Mouse (Mus musculus): ENCODE data around the gene Iqch. TPM values are rescaled to one million over a fixed set of nuclear protein-coding genes. Genes with fewer than 3 reads are reported as not detected.

The Iqch gene
- 0.04 and 0.09 TPM in 2 replicates for polyA plus RNA-seq (2015; fragmentation: Nextera tagmentation; extraction: Ambion mirVana)

DNA sequence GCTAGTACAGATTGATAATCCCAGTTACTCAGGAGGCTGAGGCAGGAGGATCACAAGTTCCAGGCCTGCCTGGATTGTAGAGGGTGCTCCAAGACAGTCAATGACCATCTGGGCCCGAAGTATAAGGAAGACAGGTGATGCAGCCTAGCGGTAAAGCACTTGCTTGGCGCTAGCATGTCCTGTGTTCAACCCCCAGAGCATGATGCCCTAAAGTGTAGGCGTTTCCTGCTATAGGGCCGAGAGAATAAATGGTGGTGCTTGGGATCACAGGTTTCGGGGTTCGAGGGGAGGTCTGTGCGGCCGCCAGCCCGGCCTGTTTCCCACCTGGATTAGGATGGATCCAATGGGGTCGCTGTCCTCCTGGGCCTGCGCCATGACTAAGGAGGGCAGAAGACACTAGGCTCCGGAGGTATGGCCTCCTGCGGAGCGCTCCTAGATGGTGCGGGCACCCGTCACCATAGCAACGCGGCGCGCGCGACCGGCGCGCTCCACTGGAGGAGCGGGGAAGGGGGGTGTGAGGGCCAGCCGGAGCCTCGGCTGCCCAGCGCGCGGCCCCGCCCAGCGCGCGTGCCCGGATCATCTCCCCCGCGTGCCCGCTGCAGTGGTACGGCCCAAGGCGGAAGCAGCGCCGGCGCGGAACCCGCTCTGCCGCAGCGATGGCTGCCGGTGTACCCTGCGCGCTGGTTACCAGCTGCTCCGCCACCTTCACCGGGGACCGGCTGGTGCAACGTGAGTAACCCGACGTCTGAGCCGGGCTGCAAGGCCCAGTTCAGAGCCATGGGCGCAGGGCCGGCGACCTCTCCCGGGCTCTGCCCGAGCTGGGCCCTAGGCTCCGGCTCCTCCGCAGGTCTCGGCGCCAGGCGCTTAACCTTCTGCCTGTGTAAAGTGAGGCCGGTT is at the start of gene Iqch, which contains the start of gene Aagab:
TSS of gene Iqch (minus strand) at position 451 of the 897 bp plus-strand sequence.
TSS of gene Aagab (plus strand) at position 618 of the 897 bp plus-strand sequence.
- peaks cover 18% of the 10 kb centered on the region for H3K4me1 ChIP-seq (replicated peaks)
- peak; percentile 96 for ATAC-seq (replicated peaks; ENCODE audit: insufficient number of reproducible peaks, insufficient read depth, low FRiP score, low read depth)
- H3K36me3 ChIP-seq, result no peaks in the 10 kb centered on the region
- H3K9ac ChIP-seq, result peak within 1 kb of the TSS; percentile 74
- peak within 1 kb of the TSS; percentile 85 for H3K4me3 ChIP-seq
- H3K27ac ChIP-seq, result peak within 1 kb of the TSS; percentile 65
- no peaks in the 10 kb centered on the region for H3K9me3 ChIP-seq (replicated peaks)
- H3K4me2 ChIP-seq, result peak within 1 kb of the TSS; percentile 69
- WGBS, result 2% methylated on average over 69 of the region's 70 CpGs
- no peaks in the 10 kb centered on the region for H3K27me3 ChIP-seq

DNA sequence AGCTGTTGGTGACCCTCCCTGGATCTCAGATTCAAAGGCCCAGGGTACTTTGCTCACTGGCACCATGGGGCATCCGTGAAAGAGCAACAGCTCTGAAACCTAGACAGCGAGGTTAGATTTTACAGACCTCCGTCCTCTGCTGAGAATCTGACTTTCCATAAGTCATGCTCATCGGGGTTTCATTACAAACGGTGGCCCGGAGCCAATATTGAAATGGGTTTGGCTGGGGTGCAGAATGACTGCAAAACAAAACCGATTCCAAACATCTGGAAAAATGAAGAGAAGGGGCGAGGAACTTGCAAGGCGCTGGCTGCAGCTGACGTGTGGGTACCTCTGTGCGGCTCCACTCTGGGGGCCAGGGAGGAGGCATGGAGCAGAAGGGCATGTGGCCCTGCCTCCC is 49.3 kb upstream of the Iqch start:
- Histone ChIP-seq H3K36me3 (peaks cover 32% of the 10 kb centered on the region), H3K27ac (peak overlapping the region; percentile 35), H3K4me3 (no peak overlapping the region), H3K9me3 (replicated peaks) (no peaks in the 10 kb centered on the region), H3K4me1 (replicated peaks) (peaks cover 61% of the 10 kb centered on the region), H3K4me2 (no peak overlapping the region), H3K9ac (no peak overlapping the region), H3K27me3 (no peaks in the 10 kb centered on the region)
- no peak for ATAC-seq (replicated peaks; ENCODE audit: insufficient number of reproducible peaks, insufficient read depth, low FRiP score, low read depth)
- 69% methylated on average over 11 of the region's 11 CpGs for WGBS

DNA sequence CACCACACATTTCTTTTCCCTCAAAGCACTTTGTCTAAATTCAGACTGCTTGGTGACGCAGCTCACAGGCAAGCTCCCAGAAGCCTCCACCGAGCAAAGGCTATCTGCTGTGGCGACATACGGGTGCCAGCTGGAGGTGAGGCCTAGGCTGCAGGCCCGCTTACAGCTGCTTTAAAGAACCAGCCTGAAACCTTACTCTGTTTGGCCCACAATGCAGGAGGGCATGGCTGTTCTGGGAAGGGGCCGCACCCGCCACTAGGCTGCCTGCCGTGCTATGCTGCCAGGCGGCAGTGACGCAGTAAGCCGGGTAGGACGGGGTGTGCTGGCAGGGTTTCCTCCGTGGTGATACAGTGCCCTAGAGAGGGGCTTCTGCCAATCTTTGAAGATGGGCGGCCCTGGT is 48.6 kb upstream of the Iqch start:
- Histone ChIP-seq H3K4me1 (replicated peaks) (peaks cover 54% of the 10 kb centered on the region), H3K4me3 (no peak overlapping the region), H3K27me3 (no peaks in the 10 kb centered on the region), H3K36me3 (peaks cover 32% of the 10 kb centered on the region), H3K9ac (no peak overlapping the region), H3K4me2 (no peak overlapping the region), H3K9me3 (replicated peaks) (no peaks in the 10 kb centered on the region), H3K27ac (peak overlapping the region; percentile 35)
- WGBS, result 71% methylated on average over 14 of the region's 14 CpGs
- ATAC-seq (replicated peaks; ENCODE audit: insufficient number of reproducible peaks, insufficient read depth, low FRiP score, low read depth), result no peak

DNA sequence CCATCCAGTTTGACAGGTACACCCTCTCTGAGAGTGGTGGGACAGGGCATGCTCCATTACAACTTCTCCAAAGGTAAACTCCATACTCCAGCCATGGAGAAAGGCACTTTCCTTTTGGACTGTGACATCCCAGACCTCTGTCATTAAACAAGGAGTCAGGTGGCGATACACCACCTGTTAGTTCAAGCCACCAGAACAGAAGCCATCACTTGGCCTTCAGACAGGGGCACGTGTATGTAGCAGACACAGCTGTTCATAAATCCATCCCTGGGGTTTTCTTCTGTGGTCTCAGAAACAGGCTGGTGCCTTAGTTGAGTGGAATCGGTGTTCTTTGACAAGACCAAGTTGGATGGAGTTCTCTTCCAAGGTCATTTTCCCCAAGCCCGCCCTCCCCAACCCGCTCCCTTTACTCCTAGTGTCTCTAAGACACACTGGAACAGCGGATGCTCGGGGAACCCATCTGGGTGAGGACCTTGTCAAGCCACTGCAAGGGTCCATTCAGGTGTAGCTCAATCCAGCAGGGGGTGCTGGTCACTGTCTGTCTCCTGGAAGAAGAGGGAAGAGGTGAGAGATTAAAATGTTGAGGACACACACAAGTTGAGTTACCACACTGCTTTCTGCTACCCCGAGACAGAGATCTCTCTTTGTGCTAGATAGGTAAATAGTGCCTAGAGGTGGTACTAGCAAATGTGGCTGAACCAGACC is 47.7 kb upstream of the Iqch start:
- ATAC-seq (replicated peaks; ENCODE audit: insufficient number of reproducible peaks, insufficient read depth, low FRiP score, low read depth), result no peak
- Histone ChIP-seq H3K36me3 (peaks cover 32% of the 10 kb centered on the region), H3K27me3 (no peaks in the 10 kb centered on the region), H3K4me2 (no peak overlapping the region), H3K4me1 (replicated peaks) (peaks cover 45% of the 10 kb centered on the region), H3K9ac (no peak overlapping the region), H3K4me3 (no peak overlapping the region), H3K27ac (no peak overlapping the region), H3K9me3 (replicated peaks) (no peaks in the 10 kb centered on the region)
- WGBS, result 81% methylated on average over 8 of the region's 8 CpGs

DNA sequence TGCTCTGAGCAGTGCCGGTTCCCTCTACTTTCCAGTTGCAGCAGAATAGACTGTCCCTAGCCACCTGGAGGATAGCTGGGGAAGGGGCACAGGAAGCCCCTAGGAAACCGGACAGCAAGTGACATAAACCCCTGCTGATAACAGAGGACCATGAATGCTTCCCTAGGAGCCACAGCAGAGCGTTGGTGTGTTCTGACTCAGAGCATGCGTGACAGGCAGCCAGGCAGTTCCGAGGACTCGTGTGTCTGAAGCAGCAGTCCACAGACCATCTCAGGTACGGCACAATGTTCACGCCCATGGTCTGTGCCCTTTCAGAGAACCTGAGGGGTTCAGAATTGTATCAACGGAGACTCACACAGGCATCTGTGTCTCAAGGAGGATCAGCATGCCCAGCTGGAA is 46.2 kb upstream of the Iqch start:
- peaks cover 30% of the 10 kb centered on the region for H3K4me1 ChIP-seq (replicated peaks)
- no peak overlapping the region for H3K4me2 ChIP-seq
- no peak for ATAC-seq (replicated peaks; ENCODE audit: insufficient number of reproducible peaks, insufficient read depth, low FRiP score, low read depth)
- H3K27ac ChIP-seq, result no peak overlapping the region
- H3K9me3 ChIP-seq (replicated peaks), result no peaks in the 10 kb centered on the region
- H3K9ac ChIP-seq, result no peak overlapping the region
- no peaks in the 10 kb centered on the region for H3K27me3 ChIP-seq
- H3K36me3 ChIP-seq, result peaks cover 38% of the 10 kb centered on the region
- 76% methylated on average over 9 of the region's 9 CpGs for WGBS
- no peak overlapping the region for H3K4me3 ChIP-seq

DNA sequence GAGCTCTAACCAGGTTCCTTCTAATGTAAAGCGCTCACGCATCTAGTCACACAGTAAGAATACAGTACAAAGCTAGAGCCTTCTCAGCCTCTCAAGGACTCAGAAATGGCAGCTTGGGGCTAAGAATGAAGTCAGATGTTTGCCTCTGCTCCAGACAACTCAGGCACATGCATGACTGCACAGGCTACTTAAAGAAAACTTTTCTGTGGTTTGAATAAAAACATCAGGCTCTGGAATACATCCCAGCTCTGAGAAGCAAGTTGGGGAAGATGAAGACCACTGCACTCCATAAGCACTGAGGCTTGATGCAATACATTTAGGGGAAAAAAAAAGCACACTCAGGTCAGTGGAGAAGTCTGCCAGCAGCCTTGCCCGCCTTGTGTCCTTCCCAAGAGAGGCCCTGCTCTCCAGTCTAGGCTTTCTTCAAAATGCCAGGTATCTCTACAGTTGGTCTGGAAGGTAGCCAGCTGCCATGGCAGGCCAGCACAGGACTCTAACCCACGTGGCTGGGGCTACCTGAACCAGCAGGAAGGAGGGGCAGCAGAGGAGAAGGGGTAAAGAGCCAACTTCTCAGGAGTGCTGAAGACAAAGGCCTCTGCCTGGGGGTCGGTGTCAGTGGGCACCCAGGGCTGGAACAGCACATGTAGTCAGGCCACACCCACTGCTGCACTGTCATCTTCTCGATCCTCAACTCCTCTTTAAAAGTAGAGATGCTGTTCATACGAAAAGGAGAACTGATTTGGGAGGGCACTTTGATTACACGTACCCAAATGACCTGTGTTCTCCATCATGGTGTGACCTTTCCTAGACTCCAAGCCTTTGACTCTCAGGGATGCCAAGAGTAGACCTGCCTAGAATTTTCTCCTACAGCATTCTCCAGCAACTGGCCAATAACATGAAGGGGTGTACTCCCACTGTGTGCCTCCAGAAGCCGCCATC is 45.6 kb upstream of the Iqch start:
- Histone ChIP-seq H3K4me3 (no peak overlapping the region), H3K4me2 (no peak overlapping the region), H3K4me1 (replicated peaks) (peaks cover 33% of the 10 kb centered on the region), H3K9me3 (replicated peaks) (no peaks in the 10 kb centered on the region), H3K9ac (no peak overlapping the region), H3K36me3 (peaks cover 38% of the 10 kb centered on the region), H3K27ac (no peak overlapping the region), H3K27me3 (no peaks in the 10 kb centered on the region)
- WGBS, result 74% methylated on average over 9 of the region's 9 CpGs
- ATAC-seq (replicated peaks; ENCODE audit: insufficient number of reproducible peaks, insufficient read depth, low FRiP score, low read depth), result no peak

DNA sequence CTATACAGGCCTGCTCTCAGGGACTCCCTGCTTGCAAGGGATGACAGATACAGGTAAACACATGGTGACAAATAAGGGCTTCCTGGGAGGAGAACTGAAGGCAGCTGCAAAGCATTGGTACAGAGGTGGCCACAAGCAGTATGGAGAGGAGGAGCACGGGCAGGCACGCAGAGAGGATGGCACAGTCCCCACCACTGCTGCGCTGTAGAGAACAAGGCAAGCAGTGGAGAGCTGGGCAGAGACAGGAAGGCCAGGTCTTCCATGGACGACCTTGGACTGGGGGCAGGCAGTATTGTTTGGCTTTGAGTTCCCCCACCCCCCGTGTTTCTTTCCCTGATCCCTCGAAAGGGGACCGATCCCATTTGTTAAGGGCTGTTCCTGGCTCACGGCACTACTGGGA is 42.8 kb upstream of the Iqch start:
- Histone ChIP-seq H3K4me3 (no peak overlapping the region), H3K27me3 (no peaks in the 10 kb centered on the region), H3K9ac (no peak overlapping the region), H3K27ac (no peak overlapping the region), H3K9me3 (replicated peaks) (no peaks in the 10 kb centered on the region), H3K36me3 (peaks cover 34% of the 10 kb centered on the region), H3K4me1 (replicated peaks) (peaks cover 18% of the 10 kb centered on the region), H3K4me2 (no peak overlapping the region)
- WGBS, result 72% methylated on average over 8 of the region's 8 CpGs
- ATAC-seq (replicated peaks; ENCODE audit: insufficient number of reproducible peaks, insufficient read depth, low FRiP score, low read depth), result no peak

DNA sequence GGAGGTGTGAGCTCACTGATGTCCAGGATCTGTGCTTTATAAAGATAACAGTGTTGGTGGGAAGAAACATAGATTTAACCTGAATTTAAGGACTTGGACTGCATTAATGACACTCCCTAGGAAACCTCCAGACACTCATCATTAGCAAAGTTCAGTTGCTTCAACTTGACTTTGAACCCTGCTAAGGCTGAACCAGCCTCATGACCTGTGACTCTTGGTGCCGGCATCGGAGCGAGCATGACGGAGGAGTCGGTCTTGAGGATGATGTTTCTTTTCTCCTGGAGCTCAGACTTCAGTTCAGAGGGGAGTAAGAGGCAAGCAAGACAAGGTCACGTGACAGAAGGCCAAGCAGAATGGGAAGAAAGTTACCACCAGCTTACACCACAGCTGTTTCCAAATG is 41.7 kb upstream of the Iqch start:
- Histone ChIP-seq H3K4me1 (replicated peaks) (peaks cover 18% of the 10 kb centered on the region), H3K4me3 (no peak overlapping the region), H3K9me3 (replicated peaks) (no peaks in the 10 kb centered on the region), H3K9ac (no peak overlapping the region), H3K27me3 (no peaks in the 10 kb centered on the region), H3K27ac (no peak overlapping the region), H3K36me3 (peaks cover 27% of the 10 kb centered on the region; the same call in 1 of the 2 replicates), H3K4me2 (no peak overlapping the region)
- ATAC-seq (replicated peaks; ENCODE audit: insufficient number of reproducible peaks, insufficient read depth, low FRiP score, low read depth), result no peak
- 90% methylated on average over 6 of the region's 6 CpGs for WGBS

DNA sequence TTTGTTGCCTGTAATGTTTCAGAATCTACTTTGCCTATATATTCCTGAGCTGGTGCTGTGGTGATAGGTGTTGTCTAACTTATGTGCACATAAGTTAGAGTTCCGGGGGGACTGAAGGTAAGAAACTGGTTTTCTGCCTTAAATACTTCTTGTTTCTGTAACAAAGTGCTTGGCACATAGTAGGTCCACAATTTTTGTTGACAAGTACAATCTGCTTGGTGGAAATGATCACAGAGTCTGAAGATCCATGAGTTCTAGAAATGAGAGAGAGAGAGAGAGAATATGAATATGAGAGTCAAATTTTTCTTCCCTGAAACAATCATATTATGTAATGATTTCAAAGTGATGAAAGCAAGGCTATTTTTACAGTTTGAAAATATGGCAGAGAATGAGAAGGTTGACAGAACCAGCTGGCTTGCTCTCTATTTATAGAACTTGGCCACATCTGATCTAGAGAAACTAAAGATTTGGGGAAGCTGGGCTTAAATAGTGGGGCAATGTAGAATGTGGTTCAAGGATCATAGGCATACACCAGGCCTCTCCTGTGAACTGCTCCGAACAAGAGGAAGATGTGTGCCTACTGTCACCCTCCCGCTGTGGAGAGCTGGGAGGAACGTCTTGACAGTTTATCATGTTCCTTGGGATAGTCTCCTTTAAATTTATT is 39.8 kb upstream of the Iqch start:
- H3K27ac ChIP-seq, result no peak overlapping the region
- no peaks in the 10 kb centered on the region for H3K9me3 ChIP-seq (replicated peaks)
- no peak overlapping the region for H3K9ac ChIP-seq
- H3K4me3 ChIP-seq, result no peak overlapping the region
- 87% methylated on average over 4 of the region's 4 CpGs for WGBS
- H3K36me3 ChIP-seq, result peaks cover 22% of the 10 kb centered on the region; the same call in 1 of the 2 replicates
- H3K27me3 ChIP-seq, result no peaks in the 10 kb centered on the region
- H3K4me1 ChIP-seq (replicated peaks), result peaks cover 9% of the 10 kb centered on the region; the same call in 1 of the 2 replicates
- no peak overlapping the region for H3K4me2 ChIP-seq
- ATAC-seq (replicated peaks; ENCODE audit: insufficient number of reproducible peaks, insufficient read depth, low FRiP score, low read depth), result no peak

DNA sequence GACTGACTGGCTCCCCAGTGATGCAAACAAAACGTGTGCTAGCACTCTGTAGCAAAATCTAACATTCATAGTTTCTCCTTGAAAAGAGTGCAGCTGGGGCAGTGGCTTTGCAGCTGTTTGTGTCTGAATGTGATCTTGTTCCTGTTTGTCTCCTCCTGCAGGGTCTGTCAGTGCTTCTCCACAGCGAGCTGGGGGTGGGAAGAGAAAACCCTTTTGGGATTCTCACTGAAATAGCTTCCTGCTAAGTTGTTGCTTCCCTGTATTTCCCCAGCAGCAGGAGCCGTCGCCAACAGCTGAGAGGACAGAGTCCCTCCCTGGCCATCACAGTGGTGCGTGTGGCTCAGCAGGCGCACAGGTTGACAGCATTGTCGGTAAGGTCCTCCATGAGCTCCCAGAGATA is 33.8 kb upstream of the Iqch start:
- Histone ChIP-seq H3K9me3 (replicated peaks) (no peaks in the 10 kb centered on the region), H3K27me3 (no peaks in the 10 kb centered on the region), H3K36me3 (peaks cover 16% of the 10 kb centered on the region; the same call in 1 of the 2 replicates), H3K4me2 (no peak overlapping the region), H3K4me1 (replicated peaks) (no peaks in the 10 kb centered on the region), H3K4me3 (no peak overlapping the region), H3K27ac (no peak overlapping the region), H3K9ac (no peak overlapping the region)
- no peak for ATAC-seq (replicated peaks; ENCODE audit: insufficient number of reproducible peaks, insufficient read depth, low FRiP score, low read depth)
- 63% methylated on average over 7 of the region's 7 CpGs for WGBS

Measured in heart, embryonic 15.5 days (tissue).